Mouse (Mus musculus) midbrain, embryonic 11.5 days (tissue): ENCODE measurements around the gene Lyz1. TPM values are rescaled to one million over a fixed set of nuclear protein-coding genes. Genes with fewer than 3 reads are reported as not detected.

Source experiments
- ATAC-seq: fragments of 200-750 bp; cut with Nextera tagmentation; 2 replicates; pipeline ENCODE4 v1.8.0; 2017; ENCODE audit warnings: moderate TSS enrichment, moderate library complexity; ENCODE audit not compliant: low FRiP score
- DNase-seq: peaks from one replicate; pipeline ENCODE4 v3.0.0; 2015; ENCODE audit warnings: low spot score; ENCODE audit errors: missing footprints
- H3K27ac ChIP-seq: fragments of 300-500 bp; sonication (generic); 2 replicates; pipeline ENCODE4 v1.5.1; 2014; ENCODE audit warnings: low read depth, low read length
- H3K27me3 ChIP-seq: fragments of 300-500 bp; sonication (generic); 2 replicates; pipeline ENCODE4 v1.6.1; 2014; ENCODE audit warnings: mild to moderate bottlenecking, low read length, moderate library complexity, mixed read lengths; ENCODE audit not compliant: control insufficient read depth, insufficient read depth
- H3K36me3 ChIP-seq: fragments of 300-500 bp; sonication (generic); 2 replicates; pipeline ENCODE4 v1.6.1; 2014; ENCODE audit warnings: mild to moderate bottlenecking, low read length, moderate library complexity, mixed read lengths; ENCODE audit not compliant: control insufficient read depth, insufficient read depth
- H3K4me1 ChIP-seq: fragments of 300-500 bp; sonication (generic); 2 replicates; pipeline ENCODE4 v1.6.1; 2014; ENCODE audit warnings: low read length; ENCODE audit not compliant: control insufficient read depth, insufficient read depth
- H3K4me2 ChIP-seq: fragments of 300-500 bp; sonication (generic); 2 replicates; pipeline ENCODE4 v1.6.1; 2014; ENCODE audit warnings: mild to moderate bottlenecking, moderate library complexity
- H3K4me3 ChIP-seq: fragments of 300-500 bp; sonication (generic); 2 replicates; pipeline ENCODE4 v1.5.1; 2014; ENCODE audit warnings: low read depth, low read length
- H3K9ac ChIP-seq: fragments of 300-500 bp; sonication (generic); 2 replicates; pipeline ENCODE4 v1.6.1; 2014; ENCODE audit warnings: low read length
- H3K9me3 ChIP-seq: fragments of 300-500 bp; sonication (generic); 2 replicates; pipeline ENCODE4 v1.6.1; 2016; ENCODE audit warnings: low read length; ENCODE audit not compliant: control insufficient read depth
- WGBS: fragments of 180-500 bp; shearing (Covaris S2); extraction: QIAGEN DNeasy Blood & Tissue Kit; methylation state at CpG from one replicate; pipeline ENCODE4 v1.1.7; 2014; 5-methylcytosine and 5-hydroxymethylcytosine counted together
- polyA plus RNA-seq: library from polyadenylated mRNA; unstranded; fragments of >200 nt; fragmentation: Nextera tagmentation; extraction: Ambion mirVana; gene quantifications from 2 replicates; pipeline ENCODE4 v1.2.1, GENCODE M21; 2014

The Lyz1 gene
- polyA plus RNA-seq, 1 experiment from 2014 or later: not detected

- ATAC-seq (no peak), DNase-seq (no peak)
- Histone ChIP-seq H3K27ac (no peak overlapping the region), H3K4me1 (no peaks in the 10 kb centered on the region), H3K27me3 (no peaks in the 10 kb centered on the region), H3K36me3 (no peaks in the 10 kb centered on the region), H3K9ac (no peak overlapping the region), H3K9me3 (no peaks in the 10 kb centered on the region), H3K4me2 (no peak overlapping the region), H3K4me3 (no peak overlapping the region)
Measured at GRCm38 (mm10) chr10:117272023-117272422, 20.6 kb downstream of the Lyz1 start.

GRCm38 (mm10) chr10:117259870-117260269 is 32.8 kb downstream of the Lyz1 start:
- no peak overlapping the region for H3K4me3 ChIP-seq
- no peaks in the 10 kb centered on the region for H3K9me3 ChIP-seq
- peak; percentile 46; the same call in 1 of the 2 replicates for ATAC-seq
- H3K27me3 ChIP-seq: no peaks in the 10 kb centered on the region
- H3K9ac ChIP-seq: no peak overlapping the region
- H3K27ac ChIP-seq: no peak overlapping the region
- 0 out of 2 replicates have a peak, but pooled peaks cover 2% of the 10 kb centered on the region for H3K4me1 ChIP-seq
- H3K4me2 ChIP-seq: no peak overlapping the region
- no peak for DNase-seq
- no peaks in the 10 kb centered on the region for H3K36me3 ChIP-seq

- no peaks in the 10 kb centered on the region for H3K27me3 ChIP-seq
- H3K9ac ChIP-seq: no peak within 1 kb of the TSS
- H3K4me2 ChIP-seq: no peak within 1 kb of the TSS
- no peaks in the 10 kb centered on the region for H3K4me1 ChIP-seq
- ATAC-seq (no peak), DNase-seq (no peak)
- no peaks in the 10 kb centered on the region for H3K36me3 ChIP-seq
- H3K27ac ChIP-seq: no peak within 1 kb of the TSS
- H3K4me3 ChIP-seq: no peak within 1 kb of the TSS
- WGBS: 91% methylated on average over 12 of the region's 12 CpGs
- no peaks in the 10 kb centered on the region for H3K9me3 ChIP-seq
Measured at GRCm38 (mm10) chr10:117238603-117239002, 54.1 kb downstream of the Lyz1 start, which contains the start of gene 9530003J23Rik. TSS of gene 9530003J23Rik (minus strand) at chr10:117238703.

Other genes starting within 250 kb of the Lyz1 start
- 0.15 TPM in 1 of 2 replicates, not detected in the other for gene Lrrc10, start 247.5 kb downstream of the Lyz1 start, polyA plus RNA-seq
- 337 and 338 TPM in 2 replicates for gene Cct2, start 229.1 kb downstream of the Lyz1 start, polyA plus RNA-seq
- gene Frs2, start 144.3 kb downstream of the Lyz1 start, polyA plus RNA-seq: 27.1 and 28.5 TPM in 2 replicates
- 173 and 194 TPM in 2 replicates for gene Yeats4, start 68.4 kb downstream of the Lyz1 start, polyA plus RNA-seq
- 0.14 TPM in 1 of 2 replicates, not detected in the other for gene 9530003J23Rik, start 54.2 kb downstream of the Lyz1 start, polyA plus RNA-seq
- 12.8 and 13.7 TPM in 2 replicates for gene Lyz2, start 10.5 kb downstream of the Lyz1 start, polyA plus RNA-seq
- gene Cpsf6, start 87.1 kb upstream of the Lyz1 start, polyA plus RNA-seq: 235 and 238 TPM in 2 replicates